Mouse (Mus musculus) liver, postnatal 0 days (tissue): Measurements from ENCODE around the gene Zfp442.
"Not testable (repeated sequence)": the region's sequence is repeated elsewhere in the genome, so short reads cannot be mapped to it uniquely, and the experiment has no call there.

ENCODE experiments used
- CTCF ChIP-seq: sonication (generic); IDR thresholded peaks from 2 replicates; pipeline ENCODE4 v1.5.1; 2016; ENCODE audit warnings: antibody characterized with exemption, low read depth
- EP300 ChIP-seq: IDR thresholded peaks from 2 replicates; pipeline ENCODE4 v1.6.1; 2016; ENCODE audit warnings: antibody characterized with exemption, low read depth, mild to moderate bottlenecking

- not testable (repeated sequence) for TF ChIP-seq CTCF, EP300
Observed at GRCm38 (mm10) chr2:150412146-150412545, 39.1 kb downstream of the Zfp442 start.
